21 mouse cellular contexts compared by ENCODE assay signal in genomic region chr5:98069191-98069590, GRCm38 (mm10). TPM values are rescaled to one million over a fixed set of nuclear protein-coding genes. Genes with fewer than 3 reads are reported as not detected.
DNase-seq lines count a peak whose midpoint lies in the region; ATAC-seq and TF ChIP-seq lines count a peak whose summit lies in the region.
"Had no signal": no experiment of that assay in that cellular context is flagged by ENCODE, and none has a peak within 500 bp of the region (broad histone marks: within the 10 kb centered on the region; RNA-seq: fewer than 3 reads in every experiment).

No protein-coding gene starts in this region.

- H3K4me1 ChIP-seq in heart, embryonic 14.5 days (ENCODE audit: control insufficient read depth in 2 of 2, insufficient read depth in 2 of 2, low read length in 2 of 2): peaks cover 3 to 8% of the 10 kb centered on the region in 2 experiments; a peak in 3 of 4 replicates
- no peaks in the 10 kb centered on the region for H3K4me1 ChIP-seq in heart, embryonic 11.5 days (ENCODE audit: control insufficient read depth, insufficient read depth, low read length)
- H3K4me1 ChIP-seq in CH12.LX (ENCODE audit: control insufficient read depth in 1 of 2, insufficient read depth in 2 of 2): peaks cover 3 to 10% of the 10 kb centered on the region in 2 experiments; a peak in 3 of 4 replicates
- H3K4me1 ChIP-seq in forebrain, embryonic 15.5 days: 0 out of 2 replicates have a peak, but pooled peaks cover 3% of the 10 kb centered on the region
- H3K4me1 ChIP-seq: embryonic facial prominence, embryonic 12.5 days; hindbrain, embryonic 12.5 days had no signal

- dilution Hi-C loops in CH12.LX (cut with MboI; ENCODE audit: extremely low pct_ligation_motif_present, extremely low pct_unique_long_range_greater_than_20kb, low sequenced_read_pairs): no loop called here

- H3K79me2 ChIP-seq in CH12.LX (replicated peaks; ENCODE audit: control insufficient read depth, extremely low read depth, insufficient read depth, poor library complexity, severe bottlenecking): no peaks in the 10 kb centered on the region

- no peak for TF ChIP-seq POLR2A in CH12.LX (IDR thresholded peaks at IDR 0.05; ENCODE audit: low read depth, low read length)

- H3K4me3 ChIP-seq in heart, embryonic 14.5 days (ENCODE audit: control insufficient read depth in 1 of 2, insufficient read depth in 1 of 2, low read depth in 1 of 2, low read length in 2 of 2): no peak overlapping the region
- no peak overlapping the region for H3K4me3 ChIP-seq in heart, embryonic 11.5 days (ENCODE audit: low read depth, low read length)
- peak overlapping the region in 1 of 3 experiments; percentile 41 for H3K4me3 ChIP-seq in CH12.LX (replicated peaks in 1 of 3; ENCODE audit: low read depth in 2 of 3, low read length in 2 of 3, poor library complexity in 1 of 3)
- H3K4me3 ChIP-seq in forebrain, embryonic 15.5 days: no peak overlapping the region
- H3K4me3 ChIP-seq: embryonic facial prominence, embryonic 12.5 days; hindbrain, embryonic 12.5 days had no signal

- peak; percentile 2 for DNase-seq in adrenal gland, postnatal 10 days
- DNase-seq in adrenal gland, postnatal 25 days: no peak
- DNase-seq in CH12.LX (ENCODE audit: extremely low read depth) (no peak), R1 (ENCODE audit: low read depth, low spot score) (peak; percentile 67)
- no peak for DNase-seq in Muller cell, postnatal 12 days (ENCODE audit: inconsistent ontology term)
- DNase-seq: adrenal gland, postnatal 14 days; cerebellum, adult 9-10 months; cerebellum, postnatal 25 days; gastrocnemius, postnatal 10 days; kidney, adult 8-10 months; kidney, postnatal 25 days had no signal

- no peaks in the 10 kb centered on the region for H3K27me3 ChIP-seq in heart, embryonic 14.5 days (ENCODE audit: control insufficient read depth, insufficient read depth, low read length)
- H3K27me3 ChIP-seq in heart, embryonic 11.5 days (ENCODE audit: control insufficient read depth, insufficient read depth, low read length): no peaks in the 10 kb centered on the region
- H3K27me3 ChIP-seq in CH12.LX (replicated peaks): no peaks in the 10 kb centered on the region
- H3K27me3 ChIP-seq in forebrain, embryonic 15.5 days: no peaks in the 10 kb centered on the region
- H3K27me3 ChIP-seq: embryonic facial prominence, embryonic 12.5 days; hindbrain, embryonic 12.5 days; Patski had no signal

- H3K4me2 ChIP-seq in heart, embryonic 14.5 days (ENCODE audit: low read length): 0 out of 2 replicates have a peak overlapping the region, but pooled peaks have one; percentile 4
- no peak overlapping the region for H3K4me2 ChIP-seq in heart, embryonic 11.5 days
- H3K4me2 ChIP-seq in CH12.LX (ENCODE audit: insufficient read depth, low read depth, poor library complexity, severe bottlenecking): peak overlapping the region; percentile 99
- no peak overlapping the region for H3K4me2 ChIP-seq in forebrain, embryonic 15.5 days (replicated peaks)
- H3K4me2 ChIP-seq: embryonic facial prominence, embryonic 12.5 days; hindbrain, embryonic 12.5 days had no signal

- TF ChIP-seq CTCF in CH12.LX (conservative IDR thresholded peaks at IDR 0.05 in 1 of 2, IDR thresholded peaks at IDR 0.05 in 1 of 2; ENCODE audit: low read depth in 2 of 2, low read length in 2 of 2): no peak

- H3K27ac ChIP-seq in heart, embryonic 14.5 days (replicated peaks in 1 of 2; ENCODE audit: control insufficient read depth in 1 of 2, insufficient read depth in 1 of 2, low read depth in 2 of 2, low read length in 2 of 2): peak overlapping the region; percentile 62 to 75
- H3K27ac ChIP-seq in heart, embryonic 11.5 days (ENCODE audit: low read depth, low read length): no peak overlapping the region
- H3K27ac ChIP-seq in CH12.LX (ENCODE audit: insufficient read depth, low read depth): no peak overlapping the region
- no peak overlapping the region for H3K27ac ChIP-seq in forebrain, embryonic 15.5 days (replicated peaks)
- H3K27ac ChIP-seq: embryonic facial prominence, embryonic 12.5 days; hindbrain, embryonic 12.5 days had no signal

- ATAC-seq in heart, embryonic 14.5 days (ENCODE audit: insufficient number of reproducible peaks, insufficient read depth, low FRiP score, low read depth): no peak
- no peak for ATAC-seq in heart, embryonic 11.5 days (replicated peaks; ENCODE audit: insufficient number of reproducible peaks, low FRiP score, low TSS enrichment)
- no peak for ATAC-seq in forebrain, embryonic 15.5 days (replicated peaks)
- ATAC-seq: forebrain, embryonic 16.5 days; hindbrain, embryonic 16.5 days; inflammation-experienced regulatory T-cells, adult 6 months; intestine, postnatal 0 days; Patski had no signal

- 41% methylated on average over 4 of the region's 4 CpGs for WGBS in heart, embryonic 14.5 days
- WGBS in heart, embryonic 11.5 days (ENCODE audit: insufficient replicate concordance): 41% methylated on average over 4 of the region's 4 CpGs
- WGBS in forebrain, embryonic 15.5 days: 62% methylated on average over 4 of the region's 4 CpGs

- TF ChIP-seq EP300 in CH12.LX (IDR thresholded peaks at IDR 0.05; ENCODE audit: low read length): no peak

- no peaks in the 10 kb centered on the region for H3K36me3 ChIP-seq in heart, embryonic 14.5 days (ENCODE audit: control insufficient read depth, insufficient read depth, low read length)
- no peaks in the 10 kb centered on the region for H3K36me3 ChIP-seq in heart, embryonic 11.5 days (ENCODE audit: control insufficient read depth, insufficient read depth, low read length)
- H3K36me3 ChIP-seq in CH12.LX (replicated peaks in 1 of 2; ENCODE audit: control insufficient read depth in 1 of 2, insufficient read depth in 1 of 2, low read length in 1 of 2): no peaks in the 10 kb centered on the region
- no peaks in the 10 kb centered on the region for H3K36me3 ChIP-seq in forebrain, embryonic 15.5 days
- H3K36me3 ChIP-seq: embryonic facial prominence, embryonic 12.5 days; hindbrain, embryonic 12.5 days had no signal

- H3K9ac ChIP-seq in heart, embryonic 14.5 days (ENCODE audit: low read length): no peak overlapping the region
- no peak overlapping the region for H3K9ac ChIP-seq in heart, embryonic 11.5 days (ENCODE audit: low read depth, low read length)
- H3K9ac ChIP-seq in CH12.LX (ENCODE audit: insufficient read depth, low read depth): 0 out of 2 replicates have a peak overlapping the region, but pooled peaks have one; percentile 18
- H3K9ac ChIP-seq in forebrain, embryonic 15.5 days (replicated peaks): no peak overlapping the region
- H3K9ac ChIP-seq: embryonic facial prominence, embryonic 12.5 days; hindbrain, embryonic 12.5 days had no signal

- in situ Hi-C loops in CH12.LX (cut with MboI; ENCODE audit: low pct_ligation_motif_present, low pct_unique_long_range_greater_than_20kb, low sequenced_read_pairs): no loop called here

- H3K9me3 ChIP-seq in heart, embryonic 14.5 days (ENCODE audit: control insufficient read depth, low read length): no peaks in the 10 kb centered on the region
- no peaks in the 10 kb centered on the region for H3K9me3 ChIP-seq in heart, embryonic 11.5 days (replicated peaks; ENCODE audit: control insufficient read depth, low read length)
- no peaks in the 10 kb centered on the region for H3K9me3 ChIP-seq in CH12.LX (replicated peaks; ENCODE audit: low read length)
- H3K9me3 ChIP-seq in forebrain, embryonic 15.5 days: no peaks in the 10 kb centered on the region
- H3K9me3 ChIP-seq: embryonic facial prominence, embryonic 12.5 days; hindbrain, embryonic 12.5 days had no signal

- TF ChIP-seq RAD21 in CH12.LX (IDR thresholded peaks at IDR 0.05; ENCODE audit: low read depth, low read length): no peak; the same call in none of the 2 replicates

TF ChIP-seq in CH12.LX, 34 proteins besides CTCF, POLR2A, EP300 and RAD21:
- no peak for TF ChIP-seq CHD1 (IDR thresholded peaks at IDR 0.05; ENCODE audit: low read depth, low read length)
- TF ChIP-seq RCOR1 (conservative IDR thresholded peaks at IDR 0.05; ENCODE audit: low read depth, low read length): no peak
- TF ChIP-seq TCF12 (IDR thresholded peaks at IDR 0.05; ENCODE audit: low read depth, low read length): peak; percentile 8; the same call in 1 of the 2 replicates
- TF ChIP-seq KAT2A (IDR thresholded peaks at IDR 0.05; ENCODE audit: insufficient replicate concordance, low read length): no peak
- TF ChIP-seq TBP (conservative IDR thresholded peaks at IDR 0.05; ENCODE audit: low read depth, low read length): no peak
- no peak for TF ChIP-seq POLR2AphosphoS2 (IDR thresholded peaks at IDR 0.05; ENCODE audit: low read depth, low read length)
- TF ChIP-seq SIN3A (IDR thresholded peaks at IDR 0.05; ENCODE audit: low read length): no peak
- TF ChIP-seq USF2 (conservative IDR thresholded peaks at IDR 0.05; ENCODE audit: low read depth, low read length): no peak
- TF ChIP-seq ETS1 (conservative IDR thresholded peaks at IDR 0.05; ENCODE audit: low read depth, low read length): no peak
- no peak for TF ChIP-seq PAX5 (IDR thresholded peaks at IDR 0.05; ENCODE audit: low read length)
- no peak for TF ChIP-seq MXI1 (IDR thresholded peaks at IDR 0.05; ENCODE audit: low read depth, low read length)
- TF ChIP-seq IRF4 (IDR thresholded peaks at IDR 0.05; ENCODE audit: low read depth, low read length): 0 out of 2 replicates have a peak, but pooled peaks have one; percentile 9
- TF ChIP-seq ZMIZ1 (IDR thresholded peaks at IDR 0.05; ENCODE audit: low read depth, low read length): no peak
- TF ChIP-seq JUN (IDR thresholded peaks at IDR 0.05; ENCODE audit: insufficient read depth, low read depth, low read length): no peak

RNA-seq across cellular contexts. Expression of gene Antxr2, which starts 38.3 kb away (rescaled TPM):
- 10 to 100 TPM; 23.3 to 24.3 TPM for total RNA-seq in adrenal gland, postnatal 10 days (2021)
- total RNA-seq in adrenal gland, postnatal 25 days (2021): 36.8 and 49.5 TPM in 2 replicates
- 68.2 and 76.9 TPM in 2 replicates for polyA plus RNA-seq in heart, embryonic 14.5 days (2014; fragmentation: Nextera tagmentation; extraction: Ambion mirVana)
- 44.6 and 51.7 TPM in 2 replicates for polyA plus RNA-seq in heart, embryonic 11.5 days (2014; fragmentation: Nextera tagmentation; extraction: Ambion mirVana)
- total RNA-seq in CH12.LX (2012; rRNA removed): 3.6 and 4.8 TPM in 2 replicates
- 3.9 and 4.5 TPM in 2 replicates for total RNA-seq in CH12.LX (2014; rRNA removed)
- 4.0 and 6.4 TPM in 2 replicates for polyA plus RNA-seq in CH12.LX (2012; ENCODE audit: insufficient read length, low read depth)
- 4.1 and 4.4 TPM in 2 replicates for polyA plus RNA-seq in forebrain, embryonic 15.5 days (2015; fragmentation: Nextera tagmentation; extraction: Ambion mirVana)

Comparison
In these comparisons a context has a peak if more than half of its experiments do, and no peak if none do; other contexts are left out.
1. DNase-seq: peak in adrenal gland, postnatal 10 days (single experiment) and R1 (single experiment); none in adrenal gland, postnatal 25 days (single experiment), CH12.LX (single experiment) and Muller cell, postnatal 12 days (single experiment).
2. H3K27ac ChIP-seq: peak in heart, embryonic 14.5 days (2 of 2); none in heart, embryonic 11.5 days (single experiment), CH12.LX (single experiment) and forebrain, embryonic 15.5 days (single experiment).
3. H3K4me2 ChIP-seq: peak in heart, embryonic 14.5 days (single experiment) and CH12.LX (single experiment); none in heart, embryonic 11.5 days (single experiment) and forebrain, embryonic 15.5 days (single experiment).